Mouse (Mus musculus): ENCODE results near the gene Tomm70a. TPM values are rescaled to one million over a fixed set of nuclear protein-coding genes. Genes with fewer than 3 reads are reported as not detected.
A peak's percentile ranks its signal among the peaks of the same experiment; 100 is the strongest.

Tomm70a gene
- total RNA-seq (2021) = 51.5 and 55.6 TPM in 2 replicates
- long read RNA-seq, full-length matches to known transcripts = 120 of 144 reads
- long read RNA-seq, partial matches to known transcripts = 20 of 144 reads
- long read RNA-seq, other reads (novel, unspliced or antisense) = 4 of 144 reads

GRCm38 (mm10) chr16:57120913-57121815, at the start of gene Tomm70a:
Gene Tomm70a, plus strand, starts transcription at chr16:57121703.
- peak; percentile 92 for DNase-seq

GRCm38 (mm10) chr16:57075986-57076385, 45.5 kb upstream of the Tomm70a start:
- DNase-seq = peak; percentile 53

- DNase-seq = no peak
These were observed 41.9 kb upstream of the Tomm70a start for GRCm38 (mm10) chr16:57079577-57079976.

- DNase-seq = peak; percentile 25
These were observed 29.0 kb upstream of the Tomm70a start for GRCm38 (mm10) chr16:57092460-57092859.

- no peak for DNase-seq
These were observed 28.4 kb upstream of the Tomm70a start for GRCm38 (mm10) chr16:57092911-57093605.

- DNase-seq = no peak
These were observed 22.9 kb upstream of the Tomm70a start for GRCm38 (mm10) chr16:57098468-57099144.

- DNase-seq = no peak
These were observed 21.8 kb upstream of the Tomm70a start for GRCm38 (mm10) chr16:57099572-57100237.

GRCm38 (mm10) chr16:57101174-57101573, 20.3 kb upstream of the Tomm70a start:
- no peak for DNase-seq

- DNase-seq = no peak
These were observed 15.1 kb upstream of the Tomm70a start for GRCm38 (mm10) chr16:57106185-57106960.

- no peak for DNase-seq
These were observed 5.4 kb upstream of the Tomm70a start for GRCm38 (mm10) chr16:57116066-57116465.

GRCm38 (mm10) chr16:57117562-57117961, 3.9 kb upstream of the Tomm70a start:
- no peak for DNase-seq

- DNase-seq = peak; percentile 12
These were observed 413 bp downstream of the Tomm70a start for GRCm38 (mm10) chr16:57121816-57122415.

GRCm38 (mm10) chr16:57122682-57123445, 1.4 kb downstream of the Tomm70a start:
- DNase-seq = no peak

GRCm38 (mm10) chr16:57126268-57126667, 4.8 kb downstream of the Tomm70a start:
- DNase-seq = no peak

GRCm38 (mm10) chr16:57127825-57128224, 6.3 kb downstream of the Tomm70a start:
- no peak for DNase-seq

- DNase-seq = no peak
These were observed 9.4 kb downstream of the Tomm70a start for GRCm38 (mm10) chr16:57130752-57131400.

- DNase-seq = no peak
These were observed 10.0 kb downstream of the Tomm70a start for GRCm38 (mm10) chr16:57131544-57131943.

GRCm38 (mm10) chr16:57132326-57132725, 10.8 kb downstream of the Tomm70a start:
- DNase-seq = no peak

- no peak for DNase-seq
These were observed 12.1 kb downstream of the Tomm70a start for GRCm38 (mm10) chr16:57133611-57134010.

Measured in adrenal gland, postnatal 25 days (tissue).